Mouse (Mus musculus) liver, embryonic 12.5 days (tissue): ENCODE measurements around the gene Serhl. TPM values are rescaled to one million over a fixed set of nuclear protein-coding genes. Genes with fewer than 3 reads are reported as not detected.

ENCODE experiments used
- ATAC-seq: fragments of 200-750 bp; cut with Nextera tagmentation; 2 replicates; pipeline ENCODE4 v1.8.0; 2017; ENCODE audit warnings: moderate number of reproducible peaks, mild to moderate bottlenecking, moderate library complexity
- H3K27ac ChIP-seq: fragments of 300-500 bp; sonication (generic); 2 replicates; pipeline ENCODE4 v1.5.1; 2016; ENCODE audit warnings: mild to moderate bottlenecking
- H3K27me3 ChIP-seq: fragments of 300-500 bp; sonication (generic); replicated peaks from 2 replicates; pipeline ENCODE4 v1.6.1; 2016; ENCODE audit warnings: mild to moderate bottlenecking, moderate library complexity
- H3K36me3 ChIP-seq: fragments of 300-500 bp; sonication (generic); 2 replicates; pipeline ENCODE4 v1.6.1; 2016; ENCODE audit warnings: mild to moderate bottlenecking, moderate library complexity
- H3K4me1 ChIP-seq: fragments of 300-500 bp; sonication (generic); 2 replicates; pipeline ENCODE4 v1.6.1; 2016
- H3K4me2 ChIP-seq: fragments of 300-500 bp; sonication (generic); 2 replicates; pipeline ENCODE4 v1.6.1; 2016; ENCODE audit warnings: mild to moderate bottlenecking, moderate library complexity
- H3K4me3 ChIP-seq: fragments of 300-500 bp; sonication (generic); 2 replicates; pipeline ENCODE4 v1.5.1; 2016; ENCODE audit warnings: mild to moderate bottlenecking, moderate library complexity
- H3K9ac ChIP-seq: fragments of 300-500 bp; sonication (generic); 2 replicates; pipeline ENCODE4 v1.6.1; 2016; ENCODE audit warnings: mild to moderate bottlenecking, moderate library complexity
- H3K9me3 ChIP-seq: fragments of 300-500 bp; sonication (generic); replicated peaks from 2 replicates; pipeline ENCODE4 v1.6.1; 2016; ENCODE audit warnings: mild to moderate bottlenecking, moderate library complexity
- WGBS: fragments of 180-500 bp; shearing (Covaris S2); methylation state at CpG from one replicate; pipeline ENCODE4 v1.1.7; 2016; ENCODE audit not compliant: insufficient replicate concordance; 5-methylcytosine and 5-hydroxymethylcytosine counted together
- polyA plus RNA-seq: library from polyadenylated mRNA; unstranded; fragments of >200 nt; fragmentation: Nextera tagmentation; extraction: Ambion mirVana; gene quantifications from 2 replicates; pipeline ENCODE4 v1.2.1, GENCODE M21; 2016

The Serhl gene
- polyA plus RNA-seq, 1 experiment from 2014 or later, result 28.0 TPM

DNA sequence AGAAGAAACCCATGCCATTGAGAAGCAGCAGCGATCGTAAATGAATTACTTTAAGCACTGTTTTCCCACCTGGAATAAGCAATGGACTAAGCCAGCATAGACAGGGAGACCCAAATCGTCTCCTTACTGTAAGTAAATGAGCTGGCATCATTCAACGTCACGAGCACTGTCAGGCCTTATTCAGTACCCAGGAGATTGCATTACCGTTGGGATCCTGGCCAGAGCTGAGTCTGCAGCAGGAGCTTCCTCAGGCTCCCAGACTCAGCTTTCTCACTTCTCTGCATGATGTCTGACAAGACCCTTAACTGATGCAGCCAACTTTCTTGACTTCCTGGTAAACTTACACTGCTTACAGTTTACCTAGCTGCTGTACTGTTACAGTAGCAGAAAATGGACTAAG, 45.4 kb downstream of the Serhl start:
- no peak for ATAC-seq

DNA sequence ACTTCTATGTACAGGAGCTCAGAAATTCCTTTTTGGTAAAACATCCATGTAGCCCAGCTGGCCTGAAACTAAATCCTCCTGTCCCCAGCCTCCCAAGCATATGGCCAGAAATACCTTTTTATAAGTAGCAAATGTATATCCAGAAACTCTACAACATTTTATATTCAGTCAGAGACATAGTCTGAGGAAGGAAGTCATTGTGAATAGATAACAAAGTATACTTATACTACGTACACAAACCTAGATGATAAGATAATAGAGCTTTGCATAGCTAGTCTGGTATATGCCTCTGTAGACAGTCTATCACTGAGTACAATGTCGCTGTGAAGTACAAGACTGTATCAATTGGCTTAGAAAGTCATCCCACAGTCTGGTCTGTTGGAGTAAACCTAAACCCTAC, 46.3 kb downstream of the Serhl start:
- Histone ChIP-seq H3K9ac (no peak overlapping the region), H3K27me3 (no peaks in the 10 kb centered on the region), H3K4me2 (no peak overlapping the region), H3K36me3 (peaks cover 88% of the 10 kb centered on the region), H3K4me3 (no peak overlapping the region), H3K27ac (no peak overlapping the region), H3K9me3 (no peaks in the 10 kb centered on the region), H3K4me1 (peaks cover 10% of the 10 kb centered on the region)
- 56% methylated on average over 2 of the region's 2 CpGs for WGBS
- no peak for ATAC-seq

More for the DNA sequence above, 45.4 kb downstream of the Serhl start:
- Histone ChIP-seq H3K27ac (no peak overlapping the region), H3K4me3 (no peak overlapping the region), H3K4me2 (no peak overlapping the region), H3K36me3 (peaks cover 95% of the 10 kb centered on the region), H3K4me1 (0 out of 2 replicates have a peak, but pooled peaks cover 5% of the 10 kb centered on the region), H3K27me3 (no peaks in the 10 kb centered on the region), H3K9me3 (no peaks in the 10 kb centered on the region), H3K9ac (no peak overlapping the region)
- 89% methylated on average over 6 of the region's 6 CpGs for WGBS

DNA sequence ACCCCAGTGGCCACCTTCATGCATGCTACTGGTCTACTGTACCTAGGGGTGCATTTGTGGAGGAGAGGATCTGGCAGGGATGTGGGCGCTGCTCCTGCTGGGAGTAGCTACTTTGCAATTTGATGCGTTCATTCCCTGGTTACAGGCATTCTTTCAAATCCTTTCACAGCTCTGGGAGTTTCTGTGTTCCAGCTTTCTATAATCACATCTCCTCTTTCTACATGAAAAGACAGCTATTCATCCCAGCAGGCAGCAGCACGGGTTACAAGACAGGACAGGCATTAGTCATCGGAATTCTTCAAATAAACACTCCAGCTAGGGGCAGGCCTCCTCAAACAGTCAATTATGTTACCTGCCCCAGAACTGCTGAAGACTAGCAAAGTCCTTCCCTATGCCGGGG, 53.6 kb downstream of the Serhl start:
- no peak overlapping the region for H3K4me2 ChIP-seq
- no peak overlapping the region for H3K9ac ChIP-seq
- no peaks in the 10 kb centered on the region for H3K27me3 ChIP-seq
- H3K9me3 ChIP-seq, result no peaks in the 10 kb centered on the region
- peaks cover 76% of the 10 kb centered on the region for H3K4me1 ChIP-seq
- H3K36me3 ChIP-seq, result peaks cover 76% of the 10 kb centered on the region
- ATAC-seq, result no peak
- WGBS, result 75% methylated on average over 5 of the region's 5 CpGs
- H3K4me3 ChIP-seq, result no peak overlapping the region
- no peak overlapping the region for H3K27ac ChIP-seq

GRCm38 (mm10) chr15:83145541-83145940, 56.2 kb downstream of the Serhl start:
- peaks cover 85% of the 10 kb centered on the region for H3K4me1 ChIP-seq
- WGBS, result 78% methylated on average over 6 of the region's 6 CpGs

DNA sequence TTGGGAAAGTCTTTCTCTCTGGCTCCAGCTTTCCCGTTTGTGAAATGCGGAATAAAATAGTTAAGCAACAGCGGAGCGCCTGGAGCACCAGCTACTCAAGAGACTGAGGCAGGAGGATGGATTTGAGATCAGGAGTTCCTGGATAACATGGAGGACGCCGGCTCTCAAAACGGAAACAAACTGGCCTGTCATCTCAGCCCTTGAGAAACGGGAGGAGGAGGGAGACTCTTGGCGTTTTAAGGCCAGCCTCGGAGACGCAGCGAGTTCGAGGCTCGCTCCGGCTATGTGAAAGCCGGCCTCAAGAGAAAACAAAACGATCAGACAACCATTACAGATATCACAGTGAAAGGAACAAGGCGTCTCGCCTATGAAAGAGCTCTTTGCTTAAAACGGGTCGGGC, 59.1 kb downstream of the Serhl start:
- peaks cover 68% of the 10 kb centered on the region for H3K4me1 ChIP-seq
- H3K36me3 ChIP-seq, result peaks cover 49% of the 10 kb centered on the region
- H3K27me3 ChIP-seq, result no peaks in the 10 kb centered on the region
- peak overlapping the region; percentile 96 for H3K9ac ChIP-seq
- peak overlapping the region; percentile 96 for H3K27ac ChIP-seq
- no peak for ATAC-seq
- 2% methylated on average over 21 of the region's 21 CpGs for WGBS
- peak overlapping the region; percentile 90 for H3K4me3 ChIP-seq
- peak overlapping the region; percentile 88 for H3K4me2 ChIP-seq
- H3K9me3 ChIP-seq, result no peaks in the 10 kb centered on the region

More at GRCm38 (mm10) chr15:83145541-83145940, 56.2 kb downstream of the Serhl start:
- H3K27me3 ChIP-seq, result no peaks in the 10 kb centered on the region
- no peak overlapping the region for H3K9ac ChIP-seq
- no peak overlapping the region for H3K4me2 ChIP-seq
- H3K4me3 ChIP-seq, result no peak overlapping the region
- H3K27ac ChIP-seq, result no peak overlapping the region
- no peak for ATAC-seq
- H3K9me3 ChIP-seq, result no peaks in the 10 kb centered on the region
- peaks cover 62% of the 10 kb centered on the region for H3K36me3 ChIP-seq

- Histone ChIP-seq H3K9me3 (no peaks in the 10 kb centered on the region), H3K4me2 (peak overlapping the region; percentile 88)
- ATAC-seq, result peak; percentile 85
Measured at GRCm38 (mm10) chr15:83148801-83149195, 59.5 kb downstream of the Serhl start.

DNA sequence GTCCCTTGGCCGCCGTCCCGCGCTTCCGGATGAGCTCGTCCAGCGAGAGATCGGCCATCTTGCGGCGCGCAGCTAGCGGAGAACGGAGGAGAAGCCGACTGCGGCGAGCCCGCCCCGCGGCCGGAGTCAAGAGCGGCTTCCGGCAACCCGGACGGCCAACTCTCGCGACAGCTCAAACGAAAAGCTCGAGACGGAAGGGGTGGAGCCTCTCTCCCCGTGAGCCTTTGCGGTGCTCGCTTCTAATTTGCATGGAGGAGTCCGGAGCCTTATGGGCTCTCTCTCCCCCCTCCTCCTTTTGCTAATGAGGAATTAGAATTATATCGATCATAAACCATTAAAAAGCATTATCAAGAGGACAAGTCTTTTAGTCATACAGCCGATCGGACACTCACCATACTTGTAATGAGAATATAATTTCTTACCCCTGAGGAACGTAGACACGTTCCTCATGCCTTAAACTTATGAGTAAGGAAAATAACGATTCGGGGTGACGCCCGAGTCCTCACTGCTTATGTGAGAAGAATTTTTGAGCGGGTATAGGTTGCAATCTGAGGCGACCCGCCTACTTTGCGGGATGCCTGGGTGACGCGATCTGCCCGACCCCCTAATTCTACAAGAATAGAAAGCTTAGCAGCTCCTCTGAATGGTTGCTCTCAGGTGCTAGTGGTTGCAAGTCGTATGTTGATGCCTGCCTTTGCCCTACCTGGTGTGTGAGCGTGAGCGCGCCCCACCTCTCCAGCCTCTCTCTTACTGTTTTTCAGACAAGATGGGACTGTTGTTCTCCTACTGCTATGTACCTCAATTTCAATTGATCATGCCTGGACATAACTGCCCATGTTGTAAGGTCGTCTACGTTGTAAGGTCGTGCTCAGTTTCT, 60.1 kb downstream of the Serhl start, which contains the start of gene Poldip3:
Gene Poldip3, minus strand, starts transcription at position 189 of the 877 bp plus-strand sequence.
- peak within 1 kb of the TSS; percentile 96 for H3K27ac ChIP-seq
- no peaks in the 10 kb centered on the region for H3K9me3 ChIP-seq
- peak within 1 kb of the TSS; percentile 96 for H3K9ac ChIP-seq
- H3K36me3 ChIP-seq, result peaks cover 53% of the 10 kb centered on the region
- peak; percentile 87 for ATAC-seq
- H3K4me1 ChIP-seq, result peaks cover 62% of the 10 kb centered on the region
- peak within 1 kb of the TSS; percentile 90 for H3K4me3 ChIP-seq
- under 1% methylated on average over 56 of the region's 56 CpGs for WGBS
- H3K4me2 ChIP-seq, result peak within 1 kb of the TSS; percentile 88
- H3K27me3 ChIP-seq, result no peaks in the 10 kb centered on the region

More at GRCm38 (mm10) chr15:83148801-83149195, 59.5 kb downstream of the Serhl start:
- peak overlapping the region; percentile 96 for H3K27ac ChIP-seq
- H3K27me3 ChIP-seq, result no peaks in the 10 kb centered on the region
- peaks cover 52% of the 10 kb centered on the region for H3K36me3 ChIP-seq
- peak overlapping the region; percentile 96 for H3K9ac ChIP-seq
- H3K4me1 ChIP-seq, result peaks cover 65% of the 10 kb centered on the region
- H3K4me3 ChIP-seq, result peak overlapping the region; percentile 90
- under 1% methylated on average over 41 of the region's 41 CpGs for whole genome bisulfite sequencing

DNA sequence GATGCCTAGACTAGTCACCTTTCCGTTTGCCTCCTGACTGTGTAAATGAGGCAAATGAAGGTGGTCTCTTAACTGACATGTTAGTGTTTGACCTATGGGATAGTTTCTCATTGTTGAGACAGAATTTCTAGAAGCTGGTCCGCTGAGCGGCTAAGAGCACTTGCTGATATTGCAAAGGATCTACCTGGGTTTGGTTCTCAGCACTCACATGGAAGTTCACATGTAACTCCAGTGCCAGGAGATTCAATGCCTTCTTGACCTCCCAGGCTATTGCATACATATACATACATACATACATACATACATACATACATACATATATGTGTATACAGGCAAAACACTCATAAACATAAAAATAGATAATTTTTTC, 60.8 kb downstream of the Serhl start:
- H3K9ac ChIP-seq, result peak overlapping the region; percentile 96
- 17% methylated on average over 3 of the region's 3 CpGs for WGBS
- H3K27me3 ChIP-seq, result no peaks in the 10 kb centered on the region
- peak overlapping the region; percentile 90 for H3K4me3 ChIP-seq
- H3K36me3 ChIP-seq, result peaks cover 53% of the 10 kb centered on the region
- H3K9me3 ChIP-seq, result no peaks in the 10 kb centered on the region
- H3K27ac ChIP-seq, result peak overlapping the region; percentile 96
- H3K4me2 ChIP-seq, result peak overlapping the region; percentile 88
- ATAC-seq, result no peak
- peaks cover 56% of the 10 kb centered on the region for H3K4me1 ChIP-seq

GRCm38 (mm10) chr15:83150694-83151093, 61.4 kb downstream of the Serhl start:
- no peak for ATAC-seq
- Histone ChIP-seq H3K4me2 (0 out of 2 replicates have a peak overlapping the region, but pooled peaks have one; percentile 1), H3K9me3 (no peaks in the 10 kb centered on the region), H3K27me3 (no peaks in the 10 kb centered on the region), H3K9ac (0 out of 2 replicates have a peak overlapping the region, but pooled peaks have one; percentile 27), H3K36me3 (peaks cover 53% of the 10 kb centered on the region), H3K27ac (peak overlapping the region; percentile 77), H3K4me1 (peaks cover 50% of the 10 kb centered on the region), H3K4me3 (no peak overlapping the region)
- WGBS, result 87% methylated on average over 4 of the region's 4 CpGs

- 91% methylated on average over 7 of the region's 7 CpGs for WGBS
- ATAC-seq, result no peak
- H3K4me2 ChIP-seq, result no peak overlapping the region
- H3K4me1 ChIP-seq, result peaks cover 33% of the 10 kb centered on the region
- H3K9me3 ChIP-seq, result no peaks in the 10 kb centered on the region
- no peak overlapping the region for H3K27ac ChIP-seq
- no peaks in the 10 kb centered on the region for H3K27me3 ChIP-seq
- peaks cover 68% of the 10 kb centered on the region for H3K36me3 ChIP-seq
- no peak overlapping the region for H3K9ac ChIP-seq
- H3K4me3 ChIP-seq, result no peak overlapping the region
Measured at GRCm38 (mm10) chr15:83154309-83154708, 65.0 kb downstream of the Serhl start.

GRCm38 (mm10) chr15:83155672-83156419, 66.5 kb downstream of the Serhl start:
- Histone ChIP-seq H3K27ac (peak overlapping the region; percentile 23; the same call in 1 of the 2 replicates), H3K27me3 (no peaks in the 10 kb centered on the region), H3K36me3 (peaks cover 83% of the 10 kb centered on the region), H3K4me2 (no peak overlapping the region), H3K9ac (no peak overlapping the region), H3K9me3 (no peaks in the 10 kb centered on the region), H3K4me3 (no peak overlapping the region), H3K4me1 (peaks cover 26% of the 10 kb centered on the region)
- WGBS, result 57% methylated on average over 6 of the region's 6 CpGs
- no peak for ATAC-seq
